Mouse (Mus musculus) liver, adult 2 months (tissue): Measurements from ENCODE around the gene Itm2c. TPM values are rescaled to one million over a fixed set of nuclear protein-coding genes. Genes with fewer than 3 reads are reported as not detected.

Experiments used
- DNase-seq: peaks from one replicate; pipeline ENCODE4 v3.0.0-alpha.2; 2011; ENCODE audit warnings: low read depth, low spot score; ENCODE audit errors: extremely low read depth
- H3K27ac ChIP-seq: fragments of 200-500 bp; replicated peaks from 2 replicates; pipeline ENCODE4 v1.5.1; 2012; ENCODE audit warnings: low read depth, mild to moderate bottlenecking, control low read depth, inconsistent platforms, low read length; ENCODE audit not compliant: insufficient read depth
- H3K27me3 ChIP-seq: fragments of 200-500 bp; 2 replicates; pipeline ENCODE4 v1.6.1; 2012; ENCODE audit warnings: mild to moderate bottlenecking, moderate library complexity, low read length, inconsistent platforms; ENCODE audit not compliant: control insufficient read depth, insufficient read depth
- H3K36me3 ChIP-seq: fragments of 200-500 bp; 2 replicates; pipeline ENCODE4 v1.6.1; 2012; ENCODE audit warnings: low read length, inconsistent platforms; ENCODE audit not compliant: control insufficient read depth, insufficient read depth
- H3K4me1 ChIP-seq: fragments of 200-500 bp; 2 replicates; pipeline ENCODE4 v1.6.1; 2011; ENCODE audit warnings: low read length; ENCODE audit not compliant: control insufficient read depth, insufficient read depth
- H3K4me3 ChIP-seq: fragments of 200-500 bp; 2 replicates; pipeline ENCODE4 v1.5.1; 2011; ENCODE audit warnings: low read depth, mild to moderate bottlenecking, control low read depth, low read length, moderate library complexity; ENCODE audit not compliant: insufficient read depth
- H3K79me2 ChIP-seq: fragments of 200-500 bp; 2 replicates; pipeline ENCODE4 v1.6.1; 2012; ENCODE audit warnings: inconsistent platforms, mild to moderate bottlenecking, low read length, moderate library complexity; ENCODE audit not compliant: control insufficient read depth, insufficient read depth
- H3K9ac ChIP-seq: fragments of 200-500 bp; 2 replicates; pipeline ENCODE4 v1.6.1; 2012; ENCODE audit warnings: low read depth, mild to moderate bottlenecking, control low read depth, inconsistent platforms, low read length
- CTCF ChIP-seq: fragments of 200-500 bp; IDR thresholded peaks from 2 replicates; pipeline ENCODE4 v1.5.1; 2011; ENCODE audit warnings: low read depth, low read length, control low read depth
- POLR2A ChIP-seq: fragments of 200-500 bp; IDR thresholded peaks from 2 replicates; pipeline ENCODE4 v1.6.1; 2011; ENCODE audit warnings: low read length, control low read depth; ENCODE audit not compliant: insufficient read depth; ENCODE audit errors: extremely low read depth
- WGBS: fragments of 180-500 bp; shearing (Covaris S2); methylation state at CpG from one replicate; pipeline ENCODE4 v1.1.7; 2018; 5-methylcytosine and 5-hydroxymethylcytosine counted together
- polyA plus RNA-seq: library from polyadenylated mRNA; depleted of rRNA; stranded (reverse); fragments of >200 nt; gene quantifications from 2 replicates; pipeline ENCODE4 v1.2.3, GENCODE M21; 2012
- total RNA-seq: library from RNA; depleted of rRNA; stranded (reverse); fragments of >200 nt; gene quantifications from 2 replicates; pipeline ENCODE4 v1.2.3, GENCODE M21; 2014

The Itm2c gene
- total and polyA plus RNA-seq, 2 experiments, result 39.1 to 60.1 TPM

- H3K27me3 ChIP-seq, result no peaks in the 10 kb centered on the region
- no peak overlapping the region for H3K9ac ChIP-seq
- H3K79me2 ChIP-seq, result no peaks in the 10 kb centered on the region
- no peak overlapping the region for H3K4me3 ChIP-seq
- H3K4me1 ChIP-seq, result peaks cover 9% of the 10 kb centered on the region; the same call in 1 of the 2 replicates
- no peak for TF ChIP-seq CTCF
- no peak for TF ChIP-seq POLR2A
- peaks cover 5% of the 10 kb centered on the region; the same call in 1 of the 2 replicates for H3K36me3 ChIP-seq
- no peak for DNase-seq
- H3K27ac ChIP-seq, result no peak overlapping the region
- 52% methylated on average over 3 of the region's 3 CpGs for WGBS
Observed at GRCm38 (mm10) chr1:85901516-85902107, 7.5 kb downstream of the Itm2c start.

GRCm38 (mm10) chr1:85902108-85902561 lies 8.1 kb downstream of the Itm2c start:
- Histone ChIP-seq H3K27me3 (no peaks in the 10 kb centered on the region), H3K9ac (no peak overlapping the region), H3K79me2 (no peaks in the 10 kb centered on the region), H3K4me1 (peaks cover 9% of the 10 kb centered on the region; the same call in 1 of the 2 replicates), H3K27ac (no peak overlapping the region), H3K36me3 (peaks cover 6% of the 10 kb centered on the region; the same call in 1 of the 2 replicates), H3K4me3 (no peak overlapping the region)
- no peak for DNase-seq
- 58% methylated on average over 7 of the region's 7 CpGs for WGBS
- TF ChIP-seq CTCF (no peak), POLR2A (no peak)

- no peaks in the 10 kb centered on the region for H3K27me3 ChIP-seq
- H3K79me2 ChIP-seq, result no peaks in the 10 kb centered on the region
- H3K9ac ChIP-seq, result no peak overlapping the region
- H3K27ac ChIP-seq, result no peak overlapping the region
- peaks cover 2% of the 10 kb centered on the region; the same call in 1 of the 2 replicates for H3K4me1 ChIP-seq
- no peak overlapping the region for H3K4me3 ChIP-seq
- peaks cover 7% of the 10 kb centered on the region; the same call in 1 of the 2 replicates for H3K36me3 ChIP-seq
- no peak for DNase-seq
- no peak for TF ChIP-seq POLR2A
- no peak for TF ChIP-seq CTCF
- 92% methylated on average over 12 of the region's 12 CpGs for WGBS
Observed at GRCm38 (mm10) chr1:85906892-85907291, 12.8 kb downstream of the Itm2c start.

GRCm38 (mm10) chr1:85908754-85909590 lies 14.9 kb downstream of the Itm2c start:
- TF ChIP-seq CTCF (no peak), POLR2A (no peak)
- no peak overlapping the region for H3K9ac ChIP-seq
- WGBS, result 61% methylated on average over 13 of the region's 13 CpGs
- no peak for DNase-seq
- no peaks in the 10 kb centered on the region for H3K79me2 ChIP-seq
- H3K4me3 ChIP-seq, result no peak overlapping the region
- no peak overlapping the region for H3K27ac ChIP-seq
- H3K27me3 ChIP-seq, result no peaks in the 10 kb centered on the region
- H3K4me1 ChIP-seq, result no peaks in the 10 kb centered on the region
- H3K36me3 ChIP-seq, result peaks cover 7% of the 10 kb centered on the region; the same call in 1 of the 2 replicates

- Histone ChIP-seq H3K4me3 (no peak overlapping the region), H3K27ac (no peak overlapping the region), H3K4me1 (no peaks in the 10 kb centered on the region), H3K36me3 (no peaks in the 10 kb centered on the region), H3K9ac (no peak overlapping the region), H3K27me3 (no peaks in the 10 kb centered on the region), H3K79me2 (no peaks in the 10 kb centered on the region)
- TF ChIP-seq CTCF, result no peak
- TF ChIP-seq POLR2A, result no peak
- 90% methylated on average over 7 of the region's 7 CpGs for WGBS
- no peak for DNase-seq
Observed at GRCm38 (mm10) chr1:85913078-85913755, 19.1 kb downstream of the Itm2c start.
